Comparison of ENCODE assay signal across 32 mouse cellular contexts in the genomic region with DNA sequence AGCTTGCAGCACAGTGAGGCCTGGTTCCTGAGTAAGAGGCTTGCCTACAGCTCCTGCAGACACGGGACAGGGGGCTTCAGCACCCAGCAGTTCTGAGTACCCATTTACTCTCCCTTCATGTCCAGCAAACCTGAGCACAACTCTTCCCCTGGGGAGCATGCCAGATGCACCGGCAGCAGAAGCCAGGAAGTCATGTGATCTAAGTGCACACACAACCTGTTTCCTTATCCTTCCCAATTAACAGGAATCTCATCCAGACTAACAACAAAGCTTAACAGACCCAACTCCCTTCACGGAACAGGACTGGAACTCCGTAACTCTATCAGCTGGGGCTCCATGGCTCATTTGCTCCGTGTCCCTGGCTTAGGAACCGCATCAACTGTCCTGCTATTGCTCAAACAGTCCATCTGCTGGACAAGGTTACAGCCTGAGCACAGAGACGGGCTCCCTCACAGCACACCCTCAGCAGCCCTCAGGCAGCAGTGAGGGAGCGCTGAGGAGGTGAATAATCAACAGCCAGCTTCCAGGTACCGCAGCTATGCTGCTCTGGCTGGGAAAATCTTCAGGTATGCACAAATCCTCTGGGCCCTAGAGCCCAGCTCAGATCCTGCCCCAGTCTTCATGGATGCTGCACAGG. TPM values are rescaled to one million over a fixed set of nuclear protein-coding genes. Genes with fewer than 3 reads are reported as not detected.
DNase-seq lines count a peak whose midpoint lies in the region; ATAC-seq lines count a peak whose summit lies in the region.
"Had no signal": no experiment of that assay in that cellular context is flagged by ENCODE, and none has a peak within 500 bp of the region (broad histone marks: within the 10 kb centered on the region; RNA-seq: fewer than 3 reads in every experiment).

No protein-coding gene starts in this region.

- peak; percentile 40; the same call in 1 of the 2 replicates for ATAC-seq in kidney, embryonic 15.5 days (replicated peaks; ENCODE audit: low FRiP score)
- ATAC-seq: activated CD4-positive, CD25-positive, alpha-beta regulatory T cell, adult 4 months; CD4-positive, CD25-positive, alpha-beta regulatory T cell, adult 4 months; forebrain, embryonic 15.5 days; hindbrain, embryonic 16.5 days; intestine, embryonic 15.5 days had no signal

- peak; percentile 37 to 45 for DNase-seq in cerebellum, adult 18-20 months
- no peak for DNase-seq in cerebellum, postnatal 10 days
- DNase-seq in cerebellum, postnatal 25 days: peak; percentile 59
- no peak for DNase-seq in cerebellum, adult 11 months
- DNase-seq in kidney, adult 11 months: no peak
- DNase-seq in brain, adult 2 months (ENCODE audit: low read depth, low spot score): peak; percentile 57
- no peak for DNase-seq in ovary, adult 18-20 months (ENCODE audit: low spot score)
- DNase-seq: adrenal gland, postnatal 10 days; embryo, embryonic 11 days; gastrocnemius, postnatal 25 days; heart, adult 18-20 months; heart, postnatal 10 days; heart, postnatal 36 days; kidney, adult 18-20 months had no signal

- H3K4me3 ChIP-seq in kidney, embryonic 15.5 days (replicated peaks): no peak overlapping the region
- H3K4me3 ChIP-seq: embryonic facial prominence, embryonic 10.5 days; embryonic facial prominence, embryonic 13.5 days; erythroblast, embryonic 14.5 days; forebrain, embryonic 12.5 days; forebrain, embryonic 15.5 days; heart, embryonic 12.5 days; heart, embryonic 15.5 days; hindbrain, embryonic 10.5 days; hindbrain, embryonic 13.5 days; intestine, embryonic 15.5 days had no signal

- no peak overlapping the region for H3K4me2 ChIP-seq in kidney, embryonic 15.5 days
- H3K4me2 ChIP-seq: embryonic facial prominence, embryonic 13.5 days; forebrain, embryonic 12.5 days; forebrain, embryonic 15.5 days; heart, embryonic 12.5 days; heart, embryonic 15.5 days; hindbrain, embryonic 13.5 days; intestine, embryonic 15.5 days had no signal

- H3K36me3 ChIP-seq in kidney, embryonic 15.5 days: peaks cover 100% of the 10 kb centered on the region

- no peaks in the 10 kb centered on the region for H3K9me3 ChIP-seq in kidney, embryonic 15.5 days (replicated peaks)
- H3K9me3 ChIP-seq: embryonic facial prominence, embryonic 10.5 days; embryonic facial prominence, embryonic 13.5 days; forebrain, embryonic 12.5 days; forebrain, embryonic 15.5 days; heart, embryonic 15.5 days; hindbrain, embryonic 10.5 days; hindbrain, embryonic 13.5 days; intestine, embryonic 15.5 days had no signal

- WGBS in kidney, embryonic 15.5 days: 62% methylated on average over 9 of the region's 9 CpGs

- no peaks in the 10 kb centered on the region for H3K4me1 ChIP-seq in kidney, embryonic 15.5 days
- H3K4me1 ChIP-seq: embryonic facial prominence, embryonic 10.5 days; embryonic facial prominence, embryonic 13.5 days; forebrain, embryonic 12.5 days; forebrain, embryonic 15.5 days; heart, embryonic 12.5 days; heart, embryonic 15.5 days; hindbrain, embryonic 10.5 days; hindbrain, embryonic 13.5 days; intestine, embryonic 15.5 days had no signal

- no peaks in the 10 kb centered on the region for H3K27me3 ChIP-seq in kidney, embryonic 15.5 days
- H3K27me3 ChIP-seq: embryonic facial prominence, embryonic 13.5 days; forebrain, embryonic 12.5 days; forebrain, embryonic 15.5 days; heart, embryonic 12.5 days; heart, embryonic 15.5 days; hindbrain, embryonic 13.5 days; intestine, embryonic 15.5 days had no signal

- H3K9ac ChIP-seq in kidney, embryonic 15.5 days: no peak overlapping the region
- H3K9ac ChIP-seq: embryonic facial prominence, embryonic 13.5 days; forebrain, embryonic 12.5 days; forebrain, embryonic 15.5 days; heart, embryonic 12.5 days; heart, embryonic 15.5 days; intestine, embryonic 15.5 days had no signal

- no peak overlapping the region for H3K27ac ChIP-seq in kidney, embryonic 15.5 days
- H3K27ac ChIP-seq: embryonic facial prominence, embryonic 10.5 days; embryonic facial prominence, embryonic 13.5 days; forebrain, embryonic 12.5 days; forebrain, embryonic 15.5 days; heart, embryonic 15.5 days; hindbrain, embryonic 10.5 days; hindbrain, embryonic 13.5 days; intestine, embryonic 15.5 days had no signal

RNA-seq across cellular contexts. Expression of a gene that starts 16.0 kb away (rescaled TPM):
- polyA plus RNA-seq in kidney, embryonic 15.5 days (2015; fragmentation: Nextera tagmentation; extraction: Ambion mirVana): 4.8 and 6.1 TPM in 2 replicates

RNA-seq across cellular contexts. Expression of a gene that starts 20.7 kb away (rescaled TPM):
- 57.6 and 59.2 TPM in 2 replicates for polyA plus RNA-seq in kidney, embryonic 15.5 days (2015; fragmentation: Nextera tagmentation; extraction: Ambion mirVana)

RNA-seq across cellular contexts. Expression of a gene that starts 20.9 kb away (rescaled TPM):
- 104 and 112 TPM in 2 replicates for polyA plus RNA-seq in kidney, embryonic 15.5 days (2015; fragmentation: Nextera tagmentation; extraction: Ambion mirVana)

RNA-seq across cellular contexts. Expression of a gene that starts 27.1 kb away (rescaled TPM):
- not detected in 2 replicates for polyA plus RNA-seq in kidney, embryonic 15.5 days (2015; fragmentation: Nextera tagmentation; extraction: Ambion mirVana)
- polyA plus RNA-seq: activated CD4-positive, CD25-positive, alpha-beta regulatory T cell, adult 4 months; brain, embryonic 14.5 days; C2C12; CD4-positive, CD25-positive, alpha-beta regulatory T cell, adult 4 months; cortical plate, adult 2 months; embryonic facial prominence, embryonic 10.5 days; embryonic facial prominence, embryonic 13.5 days; erythroblast, embryonic 14.5 days; forebrain, embryonic 12.5 days; forebrain, embryonic 15.5 days; gonadal fat pad, adult 2 months; heart, embryonic 12.5 days; heart, embryonic 15.5 days; hindbrain, embryonic 10.5 days; hindbrain, embryonic 13.5 days; hindbrain, embryonic 16.5 days; intestine, embryonic 15.5 days had no signal

RNA-seq across cellular contexts. Expression of a gene that starts 48.7 kb away (rescaled TPM):
- polyA plus RNA-seq in kidney, embryonic 15.5 days (2015; fragmentation: Nextera tagmentation; extraction: Ambion mirVana): 50.4 and 52.1 TPM in 2 replicates
- polyA plus RNA-seq: activated CD4-positive, CD25-positive, alpha-beta regulatory T cell, adult 4 months; CD4-positive, CD25-positive, alpha-beta regulatory T cell, adult 4 months had no signal

Comparison
In these comparisons a context has a peak if more than half of its experiments do, and no peak if none do; other contexts are left out.
1. DNase-seq: peak in cerebellum, adult 18-20 months (2 of 2), cerebellum, postnatal 25 days (2 of 2) and brain, adult 2 months (single experiment); none in cerebellum, postnatal 10 days (0 of 2), cerebellum, adult 11 months (single experiment), kidney, adult 11 months (single experiment) and ovary, adult 18-20 months (single experiment).